Mouse (Mus musculus) kidney, adult 2 months (tissue): ENCODE data around the gene Psme2. TPM values are rescaled to one million over a fixed set of nuclear protein-coding genes. Genes with fewer than 3 reads are reported as not detected.

Source experiments
- DNase-seq: peaks from one replicate; pipeline ENCODE4 v3.0.0; 2021
- H3K27ac ChIP-seq: fragments of 200-500 bp; 2 replicates; pipeline ENCODE4 v1.5.1; 2012; ENCODE audit warnings: low read depth, low read length, control low read depth, inconsistent platforms; ENCODE audit not compliant: insufficient read depth
- H3K27me3 ChIP-seq: fragments of 200-500 bp; replicated peaks from 2 replicates; pipeline ENCODE4 v1.6.1; 2012; ENCODE audit warnings: mild to moderate bottlenecking, moderate library complexity, low read length, inconsistent platforms; ENCODE audit not compliant: control insufficient read depth, insufficient read depth
- H3K36me3 ChIP-seq: fragments of 200-500 bp; 2 replicates; pipeline ENCODE4 v1.6.1; 2012; ENCODE audit warnings: mild to moderate bottlenecking, moderate library complexity, low read length, inconsistent platforms; ENCODE audit not compliant: control insufficient read depth, insufficient read depth
- H3K4me1 ChIP-seq: fragments of 200-500 bp; 2 replicates; pipeline ENCODE4 v1.6.1; 2011; ENCODE audit warnings: low read length; ENCODE audit not compliant: control insufficient read depth, insufficient read depth
- H3K4me3 ChIP-seq: fragments of 200-500 bp; 2 replicates; pipeline ENCODE4 v1.5.1; 2011; ENCODE audit warnings: mild to moderate bottlenecking, low read depth, low read length, control low read depth; ENCODE audit not compliant: insufficient read depth
- CTCF ChIP-seq: fragments of 200-500 bp; conservative IDR thresholded peaks from 2 replicates; pipeline ENCODE4 v1.5.1; 2011; ENCODE audit warnings: low read depth, mild to moderate bottlenecking, control low read depth, low read length, moderate library complexity, mixed read lengths; ENCODE audit not compliant: insufficient read depth, insufficient read length
- POLR2A ChIP-seq: fragments of 200-500 bp; IDR thresholded peaks from one replicate; pipeline ENCODE4 v1.6.1; 2011; ENCODE audit warnings: low read depth, low read length, control low read depth
- WGBS: fragments of 180-500 bp; shearing (Covaris S2); methylation state at CpG from one replicate; pipeline ENCODE4 v1.1.7; 2018; 5-methylcytosine and 5-hydroxymethylcytosine counted together
- polyA plus RNA-seq: library from polyadenylated mRNA; depleted of rRNA; stranded (reverse); fragments of >200 nt; gene quantifications from 2 replicates; pipeline ENCODE4 v1.2.3, GENCODE M21; 2012

The Psme2 gene
- polyA plus RNA-seq, 1 experiment = 60.2 TPM

GRCm38 (mm10) chr14:55592226-55592625, 1.3 kb upstream of the Psme2 start:
- TF ChIP-seq CTCF (no peak), POLR2A (no peak)
- no peak for DNase-seq
- 1% methylated on average over 16 of the region's 16 CpGs for WGBS

GRCm38 (mm10) chr14:55591331-55591891, 498 bp upstream of the Psme2 start, which contains the start of gene Rnf31:
Gene Rnf31 (plus strand): TSS chr14:55591708.
- H3K27ac ChIP-seq = peak within 1 kb of the TSS; percentile 99
- H3K4me1 ChIP-seq = no peaks in the 10 kb centered on the region
- TF ChIP-seq CTCF (no peak), POLR2A (peak; percentile 18)
- H3K36me3 ChIP-seq = peaks cover 9% of the 10 kb centered on the region
- WGBS = under 1% methylated on average over 33 of the region's 33 CpGs
- peak within 1 kb of the TSS; percentile 89 for H3K4me3 ChIP-seq
- peak; percentile 99 for DNase-seq
- H3K27me3 ChIP-seq = no peaks in the 10 kb centered on the region

More at GRCm38 (mm10) chr14:55592226-55592625, 1.3 kb upstream of the Psme2 start:
- Histone ChIP-seq H3K4me1 (no peaks in the 10 kb centered on the region), H3K4me3 (peak overlapping the region; percentile 89), H3K27ac (peak overlapping the region; percentile 96), H3K27me3 (no peaks in the 10 kb centered on the region), H3K36me3 (peaks cover 9% of the 10 kb centered on the region)

- H3K27ac ChIP-seq = peak overlapping the region; percentile 62; the same call in 1 of the 2 replicates
- H3K4me1 ChIP-seq = peaks cover 5% of the 10 kb centered on the region; the same call in 1 of the 2 replicates
- WGBS = 70% methylated on average over 11 of the region's 11 CpGs
- H3K36me3 ChIP-seq = peaks cover 2% of the 10 kb centered on the region
- TF ChIP-seq CTCF (no peak), POLR2A (no peak)
- H3K4me3 ChIP-seq = peak overlapping the region; percentile 89
- no peaks in the 10 kb centered on the region for H3K27me3 ChIP-seq
- DNase-seq = no peak
Measured at GRCm38 (mm10) chr14:55589771-55590448, 1.0 kb downstream of the Psme2 start.

GRCm38 (mm10) chr14:55589271-55589670, 1.6 kb downstream of the Psme2 start:
- Histone ChIP-seq H3K36me3 (peaks cover 1% of the 10 kb centered on the region), H3K27ac (no peak overlapping the region), H3K4me3 (no peak overlapping the region), H3K27me3 (no peaks in the 10 kb centered on the region), H3K4me1 (peaks cover 10% of the 10 kb centered on the region; the same call in 1 of the 2 replicates)
- no peak for TF ChIP-seq POLR2A
- TF ChIP-seq CTCF = no peak
- WGBS = 87% methylated on average over 5 of the region's 5 CpGs
- no peak for DNase-seq

GRCm38 (mm10) chr14:55586149-55586548, 4.8 kb downstream of the Psme2 start:
- Histone ChIP-seq H3K4me1 (peaks cover 11% of the 10 kb centered on the region; the same call in 1 of the 2 replicates), H3K36me3 (no peaks in the 10 kb centered on the region; the same call in 1 of the 2 replicates), H3K27me3 (no peaks in the 10 kb centered on the region), H3K27ac (no peak overlapping the region), H3K4me3 (no peak overlapping the region)
- no peak for TF ChIP-seq CTCF
- no peak for TF ChIP-seq POLR2A
- no peak for DNase-seq
- WGBS = 95% methylated on average over 2 of the region's 2 CpGs

- Histone ChIP-seq H3K4me1 (peaks cover 11% of the 10 kb centered on the region; the same call in 1 of the 2 replicates), H3K27me3 (no peaks in the 10 kb centered on the region), H3K36me3 (no peaks in the 10 kb centered on the region; the same call in 1 of the 2 replicates), H3K27ac (0 out of 2 replicates have a peak overlapping the region, but pooled peaks have one; percentile 13), H3K4me3 (no peak overlapping the region)
- no peak for DNase-seq
- WGBS = 57% methylated on average over 6 of the region's 6 CpGs
- TF ChIP-seq CTCF (no peak), POLR2A (no peak)
Measured at GRCm38 (mm10) chr14:55585566-55585960, 5.3 kb downstream of the Psme2 start.

- H3K4me1 ChIP-seq = peaks cover 11% of the 10 kb centered on the region; the same call in 1 of the 2 replicates
- WGBS = 5% methylated on average over 43 of the region's 43 CpGs
- H3K27ac ChIP-seq = peak within 1 kb of the TSS; percentile 58; the same call in 1 of the 2 replicates
Measured at GRCm38 (mm10) chr14:55584702-55585565, 6.0 kb downstream of the Psme2 start, which contains the start of gene Emc9. Gene Emc9 (minus strand): TSS chr14:55585302.

More at GRCm38 (mm10) chr14:55584702-55585565, 6.0 kb downstream of the Psme2 start, which contains the start of gene Emc9:
- TF ChIP-seq CTCF = no peak
- no peak for TF ChIP-seq POLR2A
- H3K27me3 ChIP-seq = no peaks in the 10 kb centered on the region
- peak; percentile 90 for DNase-seq
- H3K4me3 ChIP-seq = peak within 1 kb of the TSS; percentile 97
- no peaks in the 10 kb centered on the region; the same call in 1 of the 2 replicates for H3K36me3 ChIP-seq
